Mouse (Mus musculus): ENCODE measurements around the gene Amt. TPM values are rescaled to one million over a fixed set of nuclear protein-coding genes. Genes with fewer than 3 reads are reported as not detected.
"Not testable (repeated sequence)": the region's sequence is repeated elsewhere in the genome, so short reads cannot be mapped to it uniquely, and the experiment has no call there.

Amt gene
- total and polyA plus RNA-seq, 2 experiments from 2014 or later: 30.2 to 30.9 TPM

DNA sequence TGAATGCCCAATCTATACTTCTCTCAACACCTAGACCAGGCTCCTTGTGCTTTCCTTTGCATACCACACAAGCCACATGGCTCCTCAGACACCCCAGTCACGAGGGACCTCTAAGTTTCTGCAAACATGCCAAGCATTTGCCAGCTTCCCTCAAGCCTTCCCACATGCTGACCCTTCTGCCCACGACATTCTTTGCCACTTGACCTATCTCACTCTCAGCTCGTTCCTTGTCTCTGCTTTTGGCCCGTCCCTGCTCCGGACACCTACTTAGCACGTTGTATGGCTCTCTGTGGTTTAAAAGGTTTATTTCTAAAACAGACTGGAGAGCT, 21.4 kb upstream of the Amt start:
- H3K9me3 ChIP-seq (ENCODE audit: low read length): no peaks in the 10 kb centered on the region
- H3K4me3 ChIP-seq (ENCODE audit: low read depth, low read length): no peak overlapping the region
- no peaks in the 10 kb centered on the region for H3K27me3 ChIP-seq (ENCODE audit: insufficient read depth, low read length)
- H3K36me3 ChIP-seq (ENCODE audit: insufficient read depth, low read length): no peaks in the 10 kb centered on the region
- H3K9ac ChIP-seq (replicated peaks; ENCODE audit: low read length, poor library complexity, severe bottlenecking): no peak overlapping the region
- DNase-seq (ENCODE audit: low spot score) (no peak), ATAC-seq (ENCODE audit: low FRiP score) (no peak)
- TF ChIP-seq CTCF (IDR thresholded peaks at IDR 0.05): no peak
- no peak overlapping the region for H3K27ac ChIP-seq (ENCODE audit: low read depth, low read length)
- no peak overlapping the region for H3K4me2 ChIP-seq (ENCODE audit: low read depth, low read length, poor library complexity, severe bottlenecking)
- no peaks in the 10 kb centered on the region for H3K4me1 ChIP-seq (ENCODE audit: insufficient read depth, low read length)
- 71% methylated on average over 6 of the region's 6 CpGs for WGBS

DNA sequence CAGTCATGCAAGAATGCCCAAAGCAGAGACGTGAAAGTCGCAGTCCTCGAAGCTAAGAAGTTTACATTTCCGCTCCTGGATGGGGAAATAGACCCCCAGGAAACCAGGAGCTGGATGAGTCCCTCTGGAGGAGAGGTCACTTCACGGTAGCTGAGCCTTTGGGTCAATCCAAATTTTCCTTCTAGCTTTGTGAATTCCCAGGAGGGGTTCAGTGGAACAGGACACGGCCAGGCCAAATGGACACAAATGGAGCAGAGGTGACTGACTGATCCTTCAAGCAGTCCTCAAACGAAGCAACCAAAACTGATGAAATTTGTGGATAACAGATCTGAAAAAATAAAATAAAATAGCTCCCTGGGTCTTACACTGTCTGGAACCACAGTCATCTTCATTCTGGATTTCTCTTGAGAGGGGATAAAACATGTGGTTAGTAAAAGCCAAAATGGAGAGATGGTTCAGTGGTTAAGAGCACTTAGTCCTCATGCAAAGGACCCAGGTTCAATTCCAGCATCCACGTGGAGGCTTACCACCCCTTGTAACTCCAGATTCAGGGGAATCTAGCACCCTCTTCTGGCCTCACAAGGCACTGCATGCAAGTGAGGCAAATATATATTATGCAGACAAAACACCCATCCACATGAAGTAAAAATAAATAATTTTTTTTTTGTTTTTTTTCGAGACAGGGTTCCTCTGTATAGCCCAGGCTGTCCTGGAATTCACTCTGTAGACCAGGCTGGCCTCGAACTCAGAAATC, 17.8 kb upstream of the Amt start:
- H3K9ac ChIP-seq (replicated peaks; ENCODE audit: low read length, poor library complexity, severe bottlenecking): no peak overlapping the region
- WGBS: 60% methylated on average over 10 of the region's 10 CpGs
- no peaks in the 10 kb centered on the region for H3K27me3 ChIP-seq (ENCODE audit: insufficient read depth, low read length)
- ATAC-seq (ENCODE audit: low FRiP score) (no peak), DNase-seq (ENCODE audit: low spot score) (no peak)
- no peaks in the 10 kb centered on the region for H3K9me3 ChIP-seq (ENCODE audit: low read length)
- TF ChIP-seq CTCF (IDR thresholded peaks at IDR 0.05): peak; percentile 58
- H3K4me1 ChIP-seq (ENCODE audit: insufficient read depth, low read length): no peaks in the 10 kb centered on the region
- no peak overlapping the region for H3K4me3 ChIP-seq (ENCODE audit: low read depth, low read length)
- H3K36me3 ChIP-seq (ENCODE audit: insufficient read depth, low read length): no peaks in the 10 kb centered on the region
- H3K27ac ChIP-seq (ENCODE audit: low read depth, low read length): no peak overlapping the region
- H3K4me2 ChIP-seq (ENCODE audit: low read depth, low read length, poor library complexity, severe bottlenecking): no peak overlapping the region

DNA sequence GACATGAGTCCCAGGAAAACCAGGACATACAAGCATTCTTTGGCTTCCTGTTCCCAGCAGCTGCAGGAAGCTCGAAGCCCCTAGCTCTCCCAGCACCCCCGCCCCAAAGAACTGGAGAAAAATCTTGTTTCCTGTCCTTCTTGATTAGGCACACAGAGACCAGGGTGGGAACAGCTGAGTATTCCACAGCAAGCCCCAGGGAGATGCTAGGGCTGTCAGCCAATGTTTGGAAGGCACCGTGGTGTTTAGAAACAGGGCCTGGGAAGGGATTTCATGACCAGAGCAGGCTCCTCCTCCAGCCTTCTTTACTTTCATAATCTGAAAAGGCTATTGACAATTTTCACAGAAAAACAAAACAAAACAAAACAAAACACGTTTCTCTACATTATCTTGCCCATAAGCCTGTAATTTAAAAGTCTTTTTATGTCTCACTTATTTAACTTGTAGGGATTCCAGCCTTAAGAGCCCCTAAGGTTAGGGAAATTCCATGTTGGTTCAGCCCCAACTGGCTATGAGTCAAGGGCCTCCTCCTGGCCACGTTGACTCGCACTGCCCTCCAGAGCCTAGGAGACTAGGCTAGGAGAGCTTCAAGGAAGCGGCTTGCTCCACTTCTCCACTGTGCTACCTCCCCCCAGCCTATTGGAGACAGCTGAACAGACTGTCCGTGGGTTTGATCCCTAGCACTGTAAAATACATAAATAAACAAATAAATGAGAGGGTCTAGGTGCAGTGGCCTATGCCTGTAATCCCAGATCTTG, 16.4 kb upstream of the Amt start:
- Histone ChIP-seq H3K9ac (replicated peaks; ENCODE audit: low read length, poor library complexity, severe bottlenecking) (no peak overlapping the region), H3K4me2 (ENCODE audit: low read depth, low read length, poor library complexity, severe bottlenecking) (no peak overlapping the region), H3K4me1 (ENCODE audit: insufficient read depth, low read length) (no peaks in the 10 kb centered on the region), H3K36me3 (ENCODE audit: insufficient read depth, low read length) (no peaks in the 10 kb centered on the region), H3K9me3 (ENCODE audit: low read length) (no peaks in the 10 kb centered on the region), H3K27me3 (ENCODE audit: insufficient read depth, low read length) (no peaks in the 10 kb centered on the region), H3K4me3 (ENCODE audit: low read depth, low read length) (no peak overlapping the region), H3K27ac (ENCODE audit: low read depth, low read length) (0 out of 2 replicates have a peak overlapping the region, but pooled peaks have one; percentile 20)
- WGBS: 38% methylated on average over 8 of the region's 8 CpGs
- ATAC-seq (ENCODE audit: low FRiP score): no peak
- DNase-seq (ENCODE audit: low spot score): peak; percentile 66
- no peak for TF ChIP-seq CTCF (IDR thresholded peaks at IDR 0.05)

DNA sequence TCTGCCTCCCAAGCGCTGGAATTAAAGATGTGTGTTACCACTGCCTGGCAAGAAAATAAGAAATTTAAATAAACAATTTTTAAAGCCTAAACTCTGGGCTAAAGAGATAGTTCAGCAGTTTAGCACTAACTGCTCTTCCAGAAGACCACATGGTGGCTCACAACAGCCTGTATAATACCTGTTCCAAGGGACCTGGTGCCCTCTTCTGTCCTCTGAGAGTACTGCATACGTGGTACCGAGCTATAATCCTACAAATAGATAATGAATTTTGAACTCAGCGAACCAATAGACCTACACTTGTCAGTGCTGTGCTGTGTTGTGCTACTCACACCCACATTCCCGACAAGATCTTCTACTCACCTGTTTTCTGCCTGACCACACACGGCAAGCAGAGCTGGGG, 12.2 kb upstream of the Amt start:
- H3K27ac ChIP-seq (ENCODE audit: low read depth, low read length): no peak overlapping the region
- H3K4me2 ChIP-seq (ENCODE audit: low read depth, low read length, poor library complexity, severe bottlenecking): no peak overlapping the region
- no peak overlapping the region for H3K9ac ChIP-seq (replicated peaks; ENCODE audit: low read length, poor library complexity, severe bottlenecking)
- DNase-seq (ENCODE audit: low spot score): peak; percentile 86
- H3K4me1 ChIP-seq (ENCODE audit: insufficient read depth, low read length): no peaks in the 10 kb centered on the region
- no peaks in the 10 kb centered on the region for H3K36me3 ChIP-seq (ENCODE audit: insufficient read depth, low read length)
- ATAC-seq (ENCODE audit: low FRiP score): peak; percentile 52; the same call in 1 of the 2 replicates
- H3K9me3 ChIP-seq (ENCODE audit: low read length): no peaks in the 10 kb centered on the region
- peak; percentile 92 for TF ChIP-seq CTCF (IDR thresholded peaks at IDR 0.05)
- WGBS: 12% methylated on average over 6 of the region's 6 CpGs
- H3K27me3 ChIP-seq (ENCODE audit: insufficient read depth, low read length): no peaks in the 10 kb centered on the region
- H3K4me3 ChIP-seq (ENCODE audit: low read depth, low read length): no peak overlapping the region

DNA sequence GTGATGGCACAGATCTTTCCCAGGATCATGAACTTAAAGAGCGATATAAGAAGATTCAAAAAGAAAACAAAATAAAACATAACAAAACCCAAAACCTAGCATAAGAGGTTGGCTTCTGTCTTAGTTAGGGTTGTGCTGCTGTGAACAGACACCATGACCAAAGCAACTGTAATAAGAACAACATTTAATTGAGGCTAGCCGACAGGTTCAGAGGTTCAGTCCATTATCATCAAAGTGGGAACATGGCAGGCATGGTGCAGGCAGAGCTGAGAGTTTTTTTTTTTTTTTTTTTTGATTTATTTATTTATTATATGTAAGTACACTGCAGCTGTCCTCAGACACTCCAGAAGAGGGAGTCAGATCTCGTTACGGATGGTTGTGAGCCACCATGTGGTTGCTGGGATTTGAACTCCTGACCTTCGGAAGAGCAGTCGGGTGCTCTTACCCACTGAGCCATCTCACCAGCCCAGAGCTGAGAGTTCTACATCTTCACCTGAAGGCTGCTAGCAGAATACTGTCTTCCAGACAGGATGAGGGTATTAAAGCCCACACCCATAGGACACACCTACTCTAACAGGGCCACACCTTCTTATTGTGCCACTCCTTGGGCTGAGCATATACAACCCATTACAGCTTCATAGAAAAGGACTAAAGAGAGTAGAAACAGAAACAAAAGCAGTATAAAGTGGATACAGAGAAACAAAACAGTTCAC, 9.0 kb upstream of the Amt start:
- not testable (repeated sequence) for H3K4me1 ChIP-seq (ENCODE audit: insufficient read depth, low read length); H3K27me3 ChIP-seq (ENCODE audit: insufficient read depth, low read length); ATAC-seq (ENCODE audit: low FRiP score)

More for the DNA sequence above, 9.0 kb upstream of the Amt start:
- 95% methylated on average over 4 of the region's 6 CpGs for WGBS
- not testable (repeated sequence) for H3K36me3 ChIP-seq (ENCODE audit: insufficient read depth, low read length); H3K9ac ChIP-seq (replicated peaks; ENCODE audit: low read length, poor library complexity, severe bottlenecking); H3K4me2 ChIP-seq (ENCODE audit: low read depth, low read length, poor library complexity, severe bottlenecking); DNase-seq (ENCODE audit: low spot score); H3K9me3 ChIP-seq (ENCODE audit: low read length); H3K27ac ChIP-seq (ENCODE audit: low read depth, low read length); H3K4me3 ChIP-seq (ENCODE audit: low read depth, low read length)
